Mouse (Mus musculus) heart, embryonic 11.5 days (tissue): ENCODE data around the gene Gm20388. TPM values are rescaled to one million over a fixed set of nuclear protein-coding genes. Genes with fewer than 3 reads are reported as not detected.

Source experiments
- ATAC-seq: fragments of 200-750 bp; cut with Nextera tagmentation; replicated peaks from 2 replicates; pipeline ENCODE4 v1.8.0; 2017; ENCODE audit warnings: moderate library complexity; ENCODE audit not compliant: insufficient number of reproducible peaks, low FRiP score, low TSS enrichment
- H3K27ac ChIP-seq: fragments of 300-500 bp; sonication (generic); 2 replicates; pipeline ENCODE4 v1.5.1; 2014; ENCODE audit warnings: mild to moderate bottlenecking, low read depth, low read length
- H3K27me3 ChIP-seq: fragments of 300-500 bp; sonication (generic); 2 replicates; pipeline ENCODE4 v1.6.1; 2014; ENCODE audit warnings: mild to moderate bottlenecking, low read length, mixed read lengths; ENCODE audit not compliant: control insufficient read depth, insufficient read depth
- H3K36me3 ChIP-seq: fragments of 300-500 bp; sonication (generic); 2 replicates; pipeline ENCODE4 v1.6.1; 2014; ENCODE audit warnings: mild to moderate bottlenecking, low read length, moderate library complexity, mixed read lengths; ENCODE audit not compliant: control insufficient read depth, insufficient read depth
- H3K4me1 ChIP-seq: fragments of 300-500 bp; sonication (generic); 2 replicates; pipeline ENCODE4 v1.6.1; 2014; ENCODE audit warnings: low read length; ENCODE audit not compliant: control insufficient read depth, insufficient read depth
- H3K4me2 ChIP-seq: fragments of 300-500 bp; sonication (generic); 2 replicates; pipeline ENCODE4 v1.6.1; 2014; ENCODE audit warnings: mild to moderate bottlenecking, moderate library complexity
- H3K4me3 ChIP-seq: fragments of 300-500 bp; sonication (generic); 2 replicates; pipeline ENCODE4 v1.5.1; 2014; ENCODE audit warnings: low read depth, low read length
- H3K9ac ChIP-seq: fragments of 300-500 bp; sonication (generic); 2 replicates; pipeline ENCODE4 v1.6.1; 2014; ENCODE audit warnings: mild to moderate bottlenecking, low read depth, low read length, moderate library complexity
- H3K9me3 ChIP-seq: fragments of 300-500 bp; sonication (generic); replicated peaks from 2 replicates; pipeline ENCODE4 v1.6.1; 2016; ENCODE audit warnings: low read length; ENCODE audit not compliant: control insufficient read depth
- WGBS: fragments of 180-500 bp; shearing (Covaris S2); extraction: QIAGEN DNeasy Blood & Tissue Kit; methylation state at CpG from one replicate; pipeline ENCODE4 v1.1.7; 2014; ENCODE audit not compliant: insufficient replicate concordance; 5-methylcytosine and 5-hydroxymethylcytosine counted together
- polyA plus RNA-seq: library from polyadenylated mRNA; unstranded; fragments of >200 nt; fragmentation: Nextera tagmentation; extraction: Ambion mirVana; gene quantifications from 2 replicates; pipeline ENCODE4 v1.2.1, GENCODE M21; 2014

The Gm20388 gene
- polyA plus RNA-seq, 1 experiment from 2014 or later = 6.4 TPM

GRCm38 (mm10) chr8:124076416-124076815 is 4165.8 kb downstream of the Gm20388 start:
- no peak overlapping the region for H3K4me2 ChIP-seq
- H3K27me3 ChIP-seq = no peaks in the 10 kb centered on the region
- H3K4me1 ChIP-seq = peaks cover 22% of the 10 kb centered on the region
- no peaks in the 10 kb centered on the region for H3K9me3 ChIP-seq
- no peak overlapping the region for H3K9ac ChIP-seq
- no peak overlapping the region for H3K4me3 ChIP-seq
- no peaks in the 10 kb centered on the region for H3K36me3 ChIP-seq
- H3K27ac ChIP-seq = no peak overlapping the region
- 63% methylated on average over 3 of the region's 3 CpGs for WGBS
- ATAC-seq = no peak

GRCm38 (mm10) chr8:124077377-124077776 is 4166.7 kb downstream of the Gm20388 start:
- no peaks in the 10 kb centered on the region for H3K9me3 ChIP-seq
- no peaks in the 10 kb centered on the region for H3K27me3 ChIP-seq
- WGBS = 34% methylated on average over 8 of the region's 8 CpGs
- peak overlapping the region; percentile 2; the same call in 1 of the 2 replicates for H3K27ac ChIP-seq
- no peak overlapping the region for H3K4me2 ChIP-seq
- no peaks in the 10 kb centered on the region for H3K36me3 ChIP-seq
- peaks cover 22% of the 10 kb centered on the region for H3K4me1 ChIP-seq
- H3K9ac ChIP-seq = no peak overlapping the region
- peak; percentile 42; the same call in 1 of the 2 replicates for ATAC-seq
- H3K4me3 ChIP-seq = no peak overlapping the region

GRCm38 (mm10) chr8:124077998-124078397 is 4167.4 kb downstream of the Gm20388 start:
- no peak overlapping the region for H3K9ac ChIP-seq
- no peaks in the 10 kb centered on the region for H3K9me3 ChIP-seq
- no peaks in the 10 kb centered on the region for H3K27me3 ChIP-seq
- H3K36me3 ChIP-seq = no peaks in the 10 kb centered on the region
- no peak overlapping the region for H3K4me2 ChIP-seq
- no peak overlapping the region for H3K4me3 ChIP-seq
- no peak for ATAC-seq
- H3K4me1 ChIP-seq = peaks cover 22% of the 10 kb centered on the region
- WGBS = 85% methylated on average over 10 of the region's 10 CpGs
- H3K27ac ChIP-seq = no peak overlapping the region

DNA sequence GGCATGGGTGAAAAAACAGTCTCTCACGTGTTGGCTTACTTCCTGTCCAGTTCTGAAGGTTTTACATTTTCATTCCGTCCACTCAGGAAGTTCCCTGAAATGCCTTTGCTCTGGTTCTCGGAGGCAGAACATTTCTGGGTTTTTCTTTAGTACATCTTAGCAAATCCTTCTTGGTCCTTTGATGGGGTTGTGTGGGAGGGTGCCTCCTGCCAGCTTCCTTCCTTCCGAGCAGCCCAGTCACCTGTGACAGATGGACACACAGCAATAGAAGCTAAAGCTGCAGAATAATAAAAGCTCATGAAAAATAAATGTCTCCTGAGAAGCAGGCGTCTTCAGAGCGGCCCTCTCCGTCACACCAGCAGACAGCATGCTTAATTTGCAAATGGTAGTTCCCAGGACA is 4168.3 kb downstream of the Gm20388 start:
- WGBS = 79% methylated on average over 7 of the region's 7 CpGs

DNA sequence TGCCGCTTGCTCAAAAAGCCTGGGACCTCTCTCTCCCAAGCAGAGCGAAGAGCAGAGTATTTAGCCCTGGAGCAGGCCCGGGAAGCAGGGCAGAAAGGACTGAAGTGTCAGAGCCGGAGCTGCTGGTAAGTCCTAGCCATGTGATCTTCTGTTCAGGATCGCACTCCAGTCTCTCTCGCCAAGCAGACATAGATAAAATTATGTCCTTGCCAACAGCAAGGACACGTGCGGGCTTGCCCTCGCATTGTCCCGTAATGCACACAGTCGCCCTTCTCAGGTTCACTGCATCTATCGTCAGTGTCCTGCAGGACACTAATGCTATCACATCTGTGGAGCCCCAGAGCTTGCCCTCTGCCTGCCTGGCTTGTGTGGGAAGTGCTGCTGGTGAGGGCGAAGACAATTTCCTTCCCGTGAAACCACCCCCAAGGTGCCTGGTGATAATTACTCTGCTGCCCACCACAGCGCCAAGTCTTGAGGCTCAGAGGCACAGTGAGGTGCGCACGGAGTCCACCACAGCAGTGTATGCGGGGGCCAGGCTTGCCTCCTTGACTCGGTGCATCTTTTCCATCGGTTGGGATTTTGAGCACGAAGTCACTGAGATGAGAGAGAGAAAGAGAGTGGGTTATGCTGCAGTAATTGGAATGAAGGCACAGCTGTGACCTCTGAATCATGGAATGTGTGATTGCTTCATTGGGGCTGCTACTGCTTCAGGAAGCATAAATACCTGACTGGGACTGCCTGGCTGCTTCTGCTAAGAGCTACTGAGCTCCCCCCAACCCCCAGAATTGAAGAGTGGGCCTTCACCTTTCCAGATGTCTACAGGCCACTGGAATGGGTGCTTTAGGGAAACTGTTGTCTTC is 4170.1 kb downstream of the Gm20388 start:
- 73% methylated on average over 21 of the region's 21 CpGs for WGBS
- Histone ChIP-seq H3K36me3 (no peaks in the 10 kb centered on the region), H3K4me1 (peaks cover 22% of the 10 kb centered on the region), H3K4me3 (no peak overlapping the region), H3K27ac (no peak overlapping the region), H3K27me3 (no peaks in the 10 kb centered on the region), H3K9ac (no peak overlapping the region), H3K4me2 (no peak overlapping the region), H3K9me3 (no peaks in the 10 kb centered on the region)
- no peak for ATAC-seq

More for the DNA sequence above, 4168.3 kb downstream of the Gm20388 start:
- Histone ChIP-seq H3K27me3 (no peaks in the 10 kb centered on the region), H3K4me2 (no peak overlapping the region), H3K27ac (no peak overlapping the region), H3K9ac (no peak overlapping the region), H3K36me3 (no peaks in the 10 kb centered on the region), H3K4me1 (peaks cover 22% of the 10 kb centered on the region), H3K4me3 (no peak overlapping the region), H3K9me3 (no peaks in the 10 kb centered on the region)
- ATAC-seq = no peak

DNA sequence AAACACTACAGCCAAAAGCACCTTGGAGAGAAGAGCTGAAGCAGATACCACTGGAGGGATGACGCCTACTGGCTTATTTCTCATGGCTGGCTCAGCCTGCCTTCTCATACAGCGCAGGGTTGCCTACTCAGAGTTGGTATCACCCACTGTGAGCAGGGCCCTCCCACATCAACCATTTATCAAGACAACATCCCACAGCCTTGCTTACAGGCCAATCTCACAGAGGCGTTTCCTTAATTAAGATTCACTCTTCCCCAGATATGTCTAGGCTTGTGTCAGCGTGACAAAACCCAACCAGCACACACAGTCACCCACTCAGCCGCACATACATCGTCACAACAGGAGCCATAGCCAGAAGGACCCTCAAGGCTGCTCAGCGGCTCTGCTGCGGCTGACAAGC is 4172.0 kb downstream of the Gm20388 start:
- Histone ChIP-seq H3K4me1 (peaks cover 10% of the 10 kb centered on the region; the same call in 1 of the 2 replicates), H3K9me3 (no peaks in the 10 kb centered on the region), H3K27me3 (no peaks in the 10 kb centered on the region), H3K36me3 (no peaks in the 10 kb centered on the region), H3K27ac (no peak overlapping the region), H3K4me3 (no peak overlapping the region), H3K9ac (no peak overlapping the region), H3K4me2 (no peak overlapping the region)
- no peak for ATAC-seq
- 84% methylated on average over 8 of the region's 8 CpGs for WGBS

DNA sequence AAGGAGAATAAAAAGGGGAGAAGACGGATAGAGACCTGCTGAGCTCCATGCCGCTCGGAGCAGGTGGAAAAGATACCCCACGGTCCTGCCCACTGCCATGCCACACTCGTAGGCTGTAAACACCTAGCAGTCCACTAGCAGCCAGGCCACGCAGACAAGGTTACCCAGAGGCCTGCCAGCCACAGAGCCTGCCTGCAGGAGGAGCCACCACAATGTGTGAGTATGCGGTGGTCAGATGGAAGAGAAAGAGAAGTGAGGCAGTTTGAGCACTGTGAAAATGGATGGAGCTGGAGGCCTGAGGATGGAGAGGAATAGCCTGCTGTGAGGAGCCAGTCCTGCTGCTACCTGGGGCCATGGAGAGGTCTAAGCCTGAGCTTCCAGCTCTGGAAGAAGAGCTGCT is 4173.0 kb downstream of the Gm20388 start:
- Histone ChIP-seq H3K4me1 (peaks cover 8% of the 10 kb centered on the region; the same call in 1 of the 2 replicates), H3K4me3 (no peak overlapping the region), H3K27ac (no peak overlapping the region), H3K27me3 (no peaks in the 10 kb centered on the region), H3K9ac (no peak overlapping the region), H3K4me2 (no peak overlapping the region), H3K36me3 (no peaks in the 10 kb centered on the region), H3K9me3 (no peaks in the 10 kb centered on the region)
- ATAC-seq = no peak
- 74% methylated on average over 7 of the region's 7 CpGs for WGBS

DNA sequence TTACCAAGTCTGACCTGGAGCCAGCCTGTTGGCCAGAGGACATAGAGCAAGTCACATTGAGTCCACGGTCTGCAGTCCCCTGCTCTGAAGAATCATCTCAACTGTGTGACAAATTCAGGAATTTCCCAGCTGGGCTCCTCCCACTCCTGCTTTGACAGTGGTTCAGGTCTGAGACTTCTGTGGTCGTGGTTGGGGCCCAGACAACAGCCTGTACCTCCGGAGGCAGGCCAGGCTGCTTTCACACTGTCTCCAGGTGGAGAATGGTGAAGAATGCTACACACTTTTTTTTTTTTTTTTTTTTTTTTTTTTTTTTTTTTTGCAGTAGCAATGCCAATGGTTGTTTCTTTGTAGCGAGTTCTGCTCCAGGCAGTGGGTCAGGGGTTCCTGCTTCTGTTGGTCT is 4175.0 kb downstream of the Gm20388 start:
- H3K9me3 ChIP-seq = no peaks in the 10 kb centered on the region
- no peak overlapping the region for H3K4me2 ChIP-seq
- no peak for ATAC-seq
- H3K4me3 ChIP-seq = no peak overlapping the region
- peaks cover 2% of the 10 kb centered on the region; the same call in 1 of the 2 replicates for H3K4me1 ChIP-seq
- no peaks in the 10 kb centered on the region for H3K36me3 ChIP-seq
- no peaks in the 10 kb centered on the region for H3K27me3 ChIP-seq
- no peak overlapping the region for H3K9ac ChIP-seq
- no peak overlapping the region for H3K27ac ChIP-seq
- WGBS = 60% methylated on average over 4 of the region's 4 CpGs
